Mouse (Mus musculus) mesoderm, embryonic 11.5 days (tissue): ENCODE data around the gene Rab42.

Source experiments
- DNase-seq: peaks from one replicate; pipeline ENCODE4 v3.0.0-alpha.2; 2012; ENCODE audit warnings: low read depth, low spot score

Gene Rab42

DNA sequence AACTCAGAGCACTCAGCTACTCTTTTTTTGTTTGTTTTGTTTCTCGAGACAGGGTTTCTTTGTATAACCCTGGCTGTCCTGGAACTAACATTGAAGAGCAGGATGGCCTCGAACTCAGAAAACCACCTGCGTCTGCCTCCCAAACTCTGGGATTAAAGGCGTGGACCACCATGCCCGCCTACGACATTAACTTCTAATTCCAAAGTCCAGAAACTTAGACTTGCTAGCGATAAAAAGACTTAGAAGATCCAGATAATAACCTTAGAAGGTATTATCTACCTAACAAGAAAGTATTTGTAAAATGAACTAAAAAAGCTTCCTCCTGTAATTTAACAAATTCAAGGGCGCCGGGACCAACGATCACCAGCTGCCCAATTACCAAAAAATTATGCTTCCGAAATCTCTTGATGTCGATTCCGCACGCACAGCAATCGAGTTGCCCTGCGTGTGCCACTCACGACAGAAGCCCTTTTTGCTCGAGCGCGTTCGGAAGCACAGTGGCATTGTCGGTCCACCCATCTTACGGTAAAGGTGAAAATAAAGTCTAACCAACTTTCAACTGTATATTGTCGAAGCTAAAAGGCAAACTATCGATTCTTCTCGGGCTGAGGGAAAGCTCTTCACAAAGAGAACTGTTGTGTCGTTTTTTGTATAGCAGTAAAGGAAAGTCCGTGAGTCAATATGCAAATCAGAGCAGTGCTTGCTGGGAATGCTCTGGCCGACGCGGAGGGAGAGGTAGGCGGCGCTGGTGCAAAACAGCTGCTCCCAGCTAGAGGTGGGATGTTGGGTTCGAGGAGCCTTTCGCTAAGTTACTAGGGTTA is 33.2 kb downstream of the Rab42 start:
- DNase-seq = peak; percentile 94

DNA sequence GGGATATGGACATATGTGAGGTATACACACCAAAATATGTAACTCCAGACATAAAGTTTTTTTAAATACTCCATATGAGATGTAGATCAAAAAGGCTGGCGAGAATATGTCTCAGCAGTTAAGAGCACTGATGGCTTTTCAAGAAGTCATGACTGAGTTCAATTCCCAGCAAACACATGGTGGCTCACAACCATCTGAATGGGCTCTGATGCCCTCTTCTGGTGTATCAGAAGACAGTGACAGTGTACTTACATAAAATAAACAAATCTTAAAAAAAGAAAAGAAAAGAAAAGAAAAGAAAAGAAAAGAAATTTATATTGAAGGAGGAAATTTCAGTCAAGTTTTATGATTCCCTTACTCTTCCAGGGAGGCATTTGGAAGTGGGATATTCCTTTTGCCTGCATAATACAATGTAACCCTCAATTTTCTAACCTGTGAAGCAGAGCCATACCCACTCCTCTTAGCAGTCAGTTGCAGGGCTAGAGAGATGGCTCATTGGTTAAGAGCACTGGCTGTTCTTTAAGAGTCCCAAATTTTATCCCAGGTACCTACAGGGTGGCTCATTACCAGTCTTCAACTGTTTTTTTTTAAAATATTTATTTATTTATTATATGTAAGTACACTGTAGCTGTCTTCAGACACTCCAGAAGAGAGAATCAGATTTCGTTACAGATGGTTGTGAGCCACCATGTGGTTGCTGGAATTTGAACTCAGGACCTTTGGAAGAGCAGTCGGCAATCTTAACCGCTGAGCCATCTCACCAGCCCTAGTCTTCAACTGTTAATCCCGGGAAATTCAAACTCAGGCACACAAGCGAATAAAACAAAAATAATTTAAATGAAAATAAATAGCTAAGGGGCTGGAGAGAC is 34.1 kb downstream of the Rab42 start:
- peak; percentile 20 for DNase-seq

DNA sequence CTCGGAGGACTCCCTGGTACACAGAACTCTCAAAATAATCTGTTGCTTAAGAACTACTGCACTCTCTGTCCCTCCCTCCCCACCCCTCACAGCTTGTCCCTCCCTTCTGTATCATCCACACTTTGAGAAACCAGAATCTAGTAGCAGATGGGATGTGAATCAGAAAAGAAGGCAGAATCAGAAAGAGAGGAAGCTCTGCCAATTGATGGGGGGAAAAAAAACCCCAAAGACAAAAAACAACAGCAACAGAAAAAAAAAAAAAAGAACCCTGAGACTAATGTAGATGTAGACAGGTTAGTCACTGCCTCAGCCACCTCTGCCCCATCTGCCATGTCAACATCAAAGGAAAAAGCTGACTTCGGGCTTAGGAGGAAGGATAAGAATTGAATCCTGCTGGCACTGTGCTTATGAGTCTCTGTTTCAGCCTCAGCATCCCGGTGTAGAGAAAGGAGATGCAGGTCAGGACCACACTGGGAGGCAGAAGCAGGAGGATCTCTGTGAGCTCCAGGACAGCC is 36.3 kb downstream of the Rab42 start:
- DNase-seq = no peak

DNA sequence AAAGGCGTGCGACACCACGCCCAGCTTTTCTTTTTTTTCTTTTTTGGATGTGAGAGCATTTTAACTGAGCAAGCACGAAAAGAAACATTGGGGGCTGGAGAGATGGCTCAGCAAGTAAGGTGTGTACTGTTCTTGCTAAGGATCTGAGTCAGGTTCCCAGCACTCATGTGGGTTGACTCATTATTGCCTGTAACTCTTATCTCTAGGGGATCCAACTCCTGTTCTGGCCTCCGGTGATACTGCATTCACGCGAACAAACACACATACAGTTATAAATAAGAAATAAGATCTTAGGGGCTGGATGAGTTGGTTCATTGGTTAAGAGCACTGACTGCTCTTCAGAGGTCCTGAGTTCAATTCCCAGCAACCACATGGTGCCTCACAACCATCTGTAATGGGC is 39.9 kb downstream of the Rab42 start:
- no peak for DNase-seq

DNA sequence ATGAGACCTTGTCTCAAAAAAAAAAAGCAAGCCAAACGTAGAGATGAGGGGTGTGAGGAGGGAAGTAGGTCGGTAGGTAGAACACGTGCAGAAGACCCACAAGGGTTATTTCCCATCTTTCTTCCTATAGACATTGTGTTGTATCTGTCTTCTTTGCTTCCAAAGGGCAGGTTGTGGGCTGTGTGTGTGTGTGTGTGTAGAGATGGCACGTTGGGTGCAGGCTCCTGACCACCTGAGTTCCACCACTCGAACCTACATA is 40.9 kb downstream of the Rab42 start:
- DNase-seq = no peak

DNA sequence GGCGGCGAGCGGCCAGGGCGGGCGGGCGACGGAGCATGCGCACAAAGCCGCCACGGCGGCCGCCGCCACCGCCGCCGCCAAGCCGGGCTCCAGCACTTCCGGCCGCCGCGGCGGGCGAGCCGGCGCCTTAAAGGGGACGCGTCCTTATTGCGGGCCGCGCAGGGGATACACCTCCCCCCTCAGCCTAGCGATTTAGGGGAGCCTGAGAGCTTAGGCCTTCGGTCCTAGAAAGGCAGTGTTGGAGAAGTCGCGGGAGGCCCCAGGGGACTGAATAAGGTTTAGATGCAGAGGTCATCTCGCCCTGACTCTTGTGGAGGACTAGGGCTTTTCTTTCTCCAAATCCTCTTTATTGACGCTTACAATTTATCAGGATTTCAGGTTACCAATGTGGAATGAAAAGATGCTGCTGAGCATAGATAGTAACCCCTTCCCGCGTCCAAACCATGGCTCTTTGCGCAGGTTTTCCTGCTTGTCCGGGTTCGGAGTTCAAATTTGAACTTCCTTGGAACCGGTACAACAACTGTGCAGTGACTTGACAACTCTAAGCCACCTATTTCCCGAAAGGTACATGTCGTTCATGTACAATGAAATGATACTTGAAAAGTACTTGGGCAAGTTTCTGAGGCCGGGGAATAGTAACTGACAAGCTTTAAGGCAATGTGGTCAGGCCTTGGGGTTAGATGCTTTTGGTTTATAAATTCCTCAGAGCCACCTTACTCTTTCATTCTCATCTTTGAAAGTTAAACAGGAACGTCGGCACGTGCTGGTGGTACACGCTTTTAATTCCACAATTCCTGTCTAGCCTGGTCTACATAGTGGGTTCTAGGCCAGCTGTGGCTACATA is 41.4 kb downstream of the Rab42 start, which contains the start of gene Gmeb1:
Gmeb1 (minus strand) TSS at position 89 of the 844 bp plus-strand sequence.
- peak; percentile 78 for DNase-seq

DNA sequence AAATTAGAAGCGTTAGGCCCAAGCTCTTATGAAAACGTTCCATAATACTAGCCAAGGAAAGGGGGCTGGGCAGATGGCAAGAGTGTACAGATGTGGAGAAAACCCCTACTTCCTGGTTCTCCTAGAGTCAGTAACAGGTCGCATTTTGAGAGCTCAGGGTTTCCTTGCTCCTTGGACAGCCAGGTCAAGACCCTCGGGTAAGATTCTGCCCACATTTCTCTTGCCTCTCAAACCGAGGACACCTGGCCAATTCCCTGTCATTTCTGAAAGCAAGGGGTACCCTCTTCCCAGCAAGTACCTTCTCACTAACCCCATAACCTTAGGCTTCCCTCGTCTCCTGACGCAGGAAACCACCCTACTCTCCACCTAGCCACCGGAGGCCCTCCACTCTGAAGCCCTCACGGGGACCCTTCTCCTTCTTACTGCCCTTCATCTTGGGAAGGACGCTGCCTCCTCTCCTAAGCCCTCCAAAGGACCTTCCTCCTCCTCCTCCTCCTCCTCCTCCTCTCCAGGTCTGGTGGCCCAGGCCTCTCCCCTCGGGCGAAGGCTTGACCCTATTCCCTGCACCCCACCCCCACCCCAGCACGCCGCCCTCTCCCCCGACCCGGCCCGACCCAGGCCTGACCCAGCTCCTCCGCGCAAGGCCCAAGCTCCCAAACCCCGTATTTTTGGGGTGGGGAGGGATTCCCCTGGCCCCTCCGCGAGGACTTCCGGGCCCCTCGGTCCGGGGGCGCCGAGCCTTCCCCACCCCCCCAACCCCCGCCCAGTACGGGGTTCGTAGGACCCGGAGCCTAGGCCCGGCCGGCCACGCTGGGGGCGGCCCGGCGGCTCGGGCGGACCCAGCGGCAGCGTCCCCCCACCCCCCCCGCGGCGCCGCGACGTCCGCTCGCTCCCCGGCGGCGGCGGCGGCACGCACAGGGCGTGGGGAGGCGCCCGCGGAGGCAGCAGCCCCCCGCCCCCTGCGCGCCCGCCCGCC is 42.5 kb downstream of the Rab42 start:
- peak; percentile 39 for DNase-seq

DNA sequence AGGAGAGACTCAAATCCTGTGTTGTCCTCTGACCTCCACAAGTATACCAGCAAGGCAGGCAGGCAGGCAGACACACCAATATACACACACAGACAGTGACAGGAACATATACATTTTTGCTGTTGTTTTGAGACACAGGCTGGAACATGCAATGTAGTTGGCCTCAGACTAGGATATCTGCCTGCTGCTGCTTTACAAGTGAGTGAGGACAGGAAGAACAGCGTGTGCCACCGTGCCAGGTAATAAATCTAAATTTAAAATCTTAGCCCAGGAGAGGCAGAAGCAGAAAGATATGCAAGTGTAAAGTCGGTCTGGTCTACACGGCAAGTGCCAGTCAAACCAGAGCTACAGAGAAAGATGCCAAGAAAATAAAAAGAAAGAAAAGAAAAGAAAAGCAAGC is 43.9 kb downstream of the Rab42 start:
- no peak for DNase-seq

DNA sequence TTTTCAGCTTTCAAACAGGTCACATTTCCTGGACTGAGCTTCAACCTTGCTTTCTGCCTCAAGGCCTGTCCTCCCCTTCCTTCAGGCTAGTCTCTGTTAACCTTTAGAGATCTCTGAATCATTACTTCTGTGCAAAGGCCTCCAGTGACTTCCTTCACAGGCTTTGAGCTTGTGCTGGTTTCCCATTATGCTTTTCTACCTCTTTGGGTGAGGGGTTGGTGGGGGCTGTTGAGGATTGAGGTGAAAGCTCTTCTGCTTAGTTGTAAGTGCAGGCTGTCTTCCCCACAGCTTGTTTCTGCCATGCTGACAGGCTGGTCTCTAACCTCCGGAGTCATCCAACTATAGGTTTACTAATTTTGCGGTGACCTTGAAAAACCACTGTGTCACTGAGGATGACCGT is 46.8 kb downstream of the Rab42 start:
- DNase-seq = no peak

DNA sequence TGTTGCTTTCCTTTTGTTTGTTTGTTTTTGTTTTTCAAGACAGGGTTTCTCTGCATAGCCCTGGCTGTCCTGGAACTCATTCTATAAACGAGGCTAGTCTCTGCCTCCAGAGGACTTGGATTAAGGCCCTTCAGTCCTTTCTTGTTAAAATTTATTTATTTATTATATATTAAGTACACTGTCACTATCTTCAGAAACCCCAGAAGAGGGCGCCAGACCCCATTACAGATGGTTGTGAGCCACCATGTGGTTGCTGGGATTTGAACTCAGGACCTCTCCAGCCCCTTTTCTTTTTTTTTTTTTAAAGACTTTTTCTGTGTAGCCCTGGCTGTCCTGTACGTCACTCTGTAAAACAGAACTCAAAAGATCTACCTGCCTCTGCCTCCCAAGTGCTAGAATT is 48.2 kb downstream of the Rab42 start:
- no peak for DNase-seq

DNA sequence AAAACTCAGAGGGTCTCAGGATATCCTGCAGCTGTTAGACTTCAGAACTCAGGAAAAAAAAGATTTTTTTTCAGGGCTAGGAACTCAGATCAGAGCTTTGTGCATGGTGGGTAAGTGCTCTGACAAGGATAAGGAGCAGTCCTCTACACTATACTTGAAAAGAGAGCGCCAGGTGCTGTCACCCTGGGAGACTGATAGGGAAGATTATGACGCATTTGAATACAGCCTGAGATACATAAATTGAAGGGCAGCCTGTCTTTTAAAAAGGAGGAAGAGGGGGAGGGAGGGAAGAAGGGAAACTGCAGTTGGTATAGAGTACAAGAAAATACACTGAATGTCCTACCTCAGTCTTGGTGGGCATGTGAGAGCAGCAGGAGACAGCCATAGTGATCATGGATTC is 49.6 kb downstream of the Rab42 start:
- DNase-seq = no peak

DNA sequence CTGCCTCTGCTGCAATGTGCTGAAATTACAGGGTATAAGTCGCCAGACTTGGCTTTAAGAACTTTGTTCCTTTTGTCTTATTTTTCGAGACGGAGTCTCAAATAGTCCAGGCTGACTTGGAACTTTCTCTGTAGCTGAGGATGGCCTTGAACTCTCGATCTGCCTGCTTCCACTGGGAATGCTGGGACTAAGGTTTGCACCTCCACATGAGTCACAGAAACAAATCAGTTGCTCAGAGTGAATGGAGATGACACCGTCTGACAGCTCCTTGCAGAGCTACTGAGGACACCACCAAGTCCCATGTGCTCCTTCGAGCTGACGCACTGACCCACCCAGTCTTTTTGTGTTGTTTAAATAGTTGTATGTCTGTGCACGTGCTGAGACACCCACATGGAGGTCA is 50.1 kb downstream of the Rab42 start:
- DNase-seq = no peak
